Mouse (Mus musculus): Measurements from ENCODE around the gene Zfp865.

Gene Zfp865

DNA sequence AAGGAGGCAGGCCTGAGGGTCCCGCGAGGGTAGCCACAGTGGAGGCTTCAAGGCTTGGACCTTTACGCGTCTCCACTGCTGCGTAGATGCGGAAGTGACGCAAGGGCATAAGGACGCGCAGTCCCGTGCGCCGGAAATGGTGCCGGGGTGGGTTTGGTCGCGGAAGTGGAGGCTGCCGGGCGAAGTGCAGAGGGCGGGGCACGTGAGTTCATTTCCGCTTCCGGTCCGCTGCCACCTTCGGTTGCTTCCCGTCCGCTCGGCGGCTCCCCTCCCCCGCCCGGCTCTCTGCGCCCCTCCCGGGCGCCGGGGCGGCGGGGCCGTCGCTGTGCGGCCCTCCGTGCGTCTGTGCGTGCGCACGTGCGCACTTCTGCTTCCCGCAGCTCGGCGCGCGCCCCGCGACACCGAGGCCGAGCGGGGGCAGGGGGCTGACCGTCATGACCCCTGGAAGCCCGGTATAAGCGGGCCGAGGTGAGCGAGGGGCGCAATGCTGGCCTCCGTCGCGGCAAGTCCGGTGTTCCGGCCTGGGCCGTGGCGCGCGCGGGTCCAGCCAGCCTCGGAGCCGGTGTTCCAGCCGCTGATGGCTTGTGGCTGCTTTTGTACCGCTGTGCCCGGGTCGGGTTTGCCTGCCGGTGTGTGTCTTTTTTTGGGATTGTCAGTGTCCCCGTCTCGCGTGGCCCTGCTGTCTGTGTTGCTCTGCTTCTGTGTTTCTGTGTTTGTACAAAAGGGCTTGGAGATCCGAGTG is 60.0 kb downstream of the Zfp865 start, which contains the start of gene Epn1:
Epn1 (plus strand) TSS at position 226 of the 742 bp plus-strand sequence.
- DNase-seq (ENCODE audit: extremely low spot score, low spot score), result peak; percentile 96

DNA sequence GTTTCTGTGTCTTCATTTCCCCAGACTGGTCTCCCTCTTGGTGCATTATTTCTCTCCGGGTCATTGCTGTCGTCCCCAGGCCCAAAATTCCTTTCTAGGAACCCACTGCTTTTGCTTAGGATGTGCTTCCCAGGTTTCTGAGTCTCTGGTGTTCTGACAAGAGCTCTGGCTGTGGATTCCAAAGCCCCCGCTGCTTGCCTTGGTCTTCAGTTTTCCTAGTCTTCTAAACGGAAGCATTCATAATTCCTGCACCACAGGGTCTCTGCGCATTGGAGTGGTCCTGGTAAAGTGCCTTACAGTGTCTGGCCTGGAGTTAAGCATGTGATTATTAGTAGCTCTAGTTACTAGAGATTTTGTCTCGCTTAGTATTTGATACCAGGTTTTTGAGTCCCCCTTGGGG is 60.6 kb downstream of the Zfp865 start:
- DNase-seq (ENCODE audit: extremely low spot score, low spot score), result peak; percentile 23

DNA sequence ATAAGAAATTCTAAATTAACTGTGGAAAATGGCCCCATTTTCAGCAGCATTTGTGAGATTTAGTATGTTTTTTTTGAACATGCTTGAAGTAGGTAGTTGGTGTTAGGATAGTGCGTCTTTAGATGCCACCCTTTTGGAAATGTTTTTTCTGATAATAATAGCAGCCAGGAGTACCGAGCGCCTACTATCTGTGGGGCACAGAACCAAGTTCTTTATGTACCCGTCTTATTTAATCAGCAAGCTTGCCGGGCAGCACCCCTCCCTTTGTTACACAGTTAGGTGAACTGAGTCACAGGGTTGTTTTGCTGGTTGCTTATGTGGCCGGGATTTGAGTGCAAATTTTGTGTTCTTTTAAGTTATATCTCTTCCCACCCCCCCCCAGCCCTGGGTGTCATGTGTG is 61.1 kb downstream of the Zfp865 start:
- DNase-seq (ENCODE audit: extremely low spot score, low spot score), result no peak

DNA sequence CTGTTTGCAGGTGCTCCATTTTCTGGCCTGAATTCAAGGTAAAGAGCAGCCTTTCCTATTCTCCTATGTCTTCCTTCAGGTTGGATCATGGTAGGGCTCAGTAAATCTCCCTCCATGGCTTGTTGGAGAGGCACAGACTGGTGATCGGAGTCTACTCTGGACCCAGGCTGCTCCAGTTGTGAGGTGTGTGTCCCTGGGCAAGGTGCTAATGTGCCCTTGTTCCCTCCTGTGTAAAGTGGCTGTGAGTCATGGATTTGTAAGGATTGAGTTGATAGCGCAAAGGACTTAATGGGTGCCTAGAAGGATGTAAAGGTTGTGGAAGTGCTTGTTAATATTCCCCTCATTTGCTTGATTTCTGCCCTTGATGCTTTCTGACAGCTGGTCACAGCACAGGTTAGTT is 61.8 kb downstream of the Zfp865 start:
- no peak for DNase-seq (ENCODE audit: extremely low spot score, low spot score)

DNA sequence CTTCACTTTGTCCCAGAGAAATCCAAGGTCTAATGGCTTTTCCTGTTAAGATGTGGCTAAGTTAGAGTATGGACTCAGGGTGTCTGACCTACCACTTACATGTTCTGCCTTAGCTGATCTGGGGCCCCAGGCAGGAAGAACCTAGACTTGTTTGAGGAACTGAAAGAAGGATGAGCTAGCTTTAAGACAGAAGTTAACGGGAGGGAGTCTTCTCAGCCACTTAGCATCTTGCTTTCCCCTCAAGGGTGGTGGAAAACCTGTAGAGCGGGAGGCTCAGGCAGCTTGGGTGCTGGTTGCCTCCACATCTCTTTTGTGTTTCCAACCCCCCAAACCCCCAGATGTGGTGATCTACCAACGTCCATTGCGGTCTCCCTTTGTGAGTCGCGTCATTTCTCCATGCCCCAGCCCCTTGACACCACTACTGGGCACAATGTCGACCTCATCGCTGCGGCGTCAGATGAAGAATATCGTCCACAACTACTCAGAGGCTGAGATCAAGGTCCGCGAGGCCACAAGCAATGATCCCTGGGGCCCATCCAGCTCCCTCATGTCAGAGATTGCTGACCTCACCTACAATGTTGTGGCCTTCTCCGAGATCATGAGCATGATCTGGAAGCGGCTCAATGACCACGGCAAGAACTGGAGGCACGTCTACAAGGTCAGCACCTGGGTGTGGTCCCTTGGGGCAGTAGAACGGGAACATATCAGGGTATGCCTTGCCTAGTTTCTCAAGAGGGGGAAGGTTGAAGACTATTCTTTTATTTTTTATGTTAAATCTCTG is 63.3 kb downstream of the Zfp865 start:
- no peak for DNase-seq (ENCODE audit: extremely low spot score, low spot score)

DNA sequence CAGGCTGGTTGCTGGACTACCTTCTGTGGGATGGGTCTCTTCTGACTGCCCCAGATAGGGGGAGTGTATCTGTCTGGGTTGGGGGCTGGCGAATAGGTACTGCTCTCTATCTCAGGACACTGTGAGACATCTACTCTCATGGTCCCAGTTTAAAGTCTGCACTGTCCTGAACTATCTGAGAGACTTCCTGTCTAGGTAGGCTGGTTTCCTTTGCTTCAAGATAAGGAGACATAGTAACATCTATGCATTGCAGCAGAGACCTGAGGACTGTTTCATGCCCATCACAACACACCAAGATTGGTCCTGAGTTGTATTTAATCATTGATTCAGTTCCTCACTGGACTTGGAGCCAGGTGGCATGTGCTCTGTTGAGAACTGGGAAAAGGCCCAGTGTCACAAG is 65.3 kb downstream of the Zfp865 start:
- no peak for DNase-seq (ENCODE audit: extremely low spot score, low spot score)

Measured in neural tube, embryonic 10.5 days (tissue).